Mouse (Mus musculus): ENCODE data around the gene Maea. TPM values are rescaled to one million over a fixed set of nuclear protein-coding genes. Genes with fewer than 3 reads are reported as not detected.

Maea gene
- polyA plus RNA-seq, 1 experiment from 2014 or later, result 115 TPM

GRCm38 (mm10) chr5:33420313-33420712 is 85.0 kb downstream of the Maea start:
- WGBS, result 70% methylated on average over 3 of the region's 3 CpGs

More at GRCm38 (mm10) chr5:33420313-33420712, 85.0 kb downstream of the Maea start:
- Histone ChIP-seq H3K36me3 (replicated peaks) (no peaks in the 10 kb centered on the region), H3K4me2 (no peak overlapping the region), H3K9ac (no peak overlapping the region), H3K27me3 (peaks cover 7% of the 10 kb centered on the region), H3K4me1 (no peaks in the 10 kb centered on the region), H3K9me3 (no peaks in the 10 kb centered on the region), H3K27ac (no peak overlapping the region), H3K4me3 (replicated peaks) (no peak overlapping the region)
- ATAC-seq (ENCODE audit: low FRiP score), result no peak

Other genes with a start within 250 kb of the Maea start
- gene Slc5a1, start 231.3 kb upstream of the Maea start, polyA plus RNA-seq (2016; fragmentation: Nextera tagmentation; extraction: Ambion mirVana), result not detected in 2 replicates
- gene Spon2, start 117.1 kb upstream of the Maea start, polyA plus RNA-seq (2016; fragmentation: Nextera tagmentation; extraction: Ambion mirVana), result 0.67 and 2.0 TPM in 2 replicates
- gene Ctbp1, start 60.5 kb upstream of the Maea start, polyA plus RNA-seq (2016; fragmentation: Nextera tagmentation; extraction: Ambion mirVana), result 545 and 552 TPM in 2 replicates
- gene Uvssa, start 43.0 kb downstream of the Maea start, polyA plus RNA-seq (2016; fragmentation: Nextera tagmentation; extraction: Ambion mirVana), result 8.0 and 9.0 TPM in 2 replicates
- not detected in 2 replicates for gene Nkx1-1, start 98.5 kb downstream of the Maea start, polyA plus RNA-seq (2016; fragmentation: Nextera tagmentation; extraction: Ambion mirVana)

All from forebrain, embryonic 12.5 days (tissue).